Mouse (Mus musculus) heart, embryonic 12.5 days (tissue): Measurements from ENCODE around the gene Tmem175. TPM values are rescaled to one million over a fixed set of nuclear protein-coding genes. Genes with fewer than 3 reads are reported as not detected.

Experiments
- ATAC-seq: fragments of 200-750 bp; cut with Nextera tagmentation; 2 replicates; pipeline ENCODE4 v1.8.0; 2017; ENCODE audit warnings: moderate TSS enrichment, moderate library complexity; ENCODE audit not compliant: insufficient number of reproducible peaks, low FRiP score
- H3K27ac ChIP-seq: fragments of 300-500 bp; sonication (generic); 2 replicates; pipeline ENCODE4 v1.5.1; 2016; ENCODE audit warnings: mild to moderate bottlenecking, moderate library complexity; ENCODE audit not compliant: poor library complexity, severe bottlenecking
- H3K27me3 ChIP-seq: fragments of 300-500 bp; sonication (generic); replicated peaks from 2 replicates; pipeline ENCODE4 v1.6.1; 2016; ENCODE audit warnings: mild to moderate bottlenecking, moderate library complexity
- H3K36me3 ChIP-seq: fragments of 300-500 bp; sonication (generic); 2 replicates; pipeline ENCODE4 v1.6.1; 2016; ENCODE audit warnings: mild to moderate bottlenecking, moderate library complexity
- H3K4me1 ChIP-seq: fragments of 300-500 bp; sonication (generic); replicated peaks from 2 replicates; pipeline ENCODE4 v1.6.1; 2016; ENCODE audit warnings: mild to moderate bottlenecking
- H3K4me2 ChIP-seq: fragments of 300-500 bp; sonication (generic); 2 replicates; pipeline ENCODE4 v1.6.1; 2016; ENCODE audit warnings: mild to moderate bottlenecking, moderate library complexity
- H3K4me3 ChIP-seq: fragments of 300-500 bp; sonication (generic); 2 replicates; pipeline ENCODE4 v1.5.1; 2016; ENCODE audit warnings: mild to moderate bottlenecking
- H3K9ac ChIP-seq: fragments of 300-500 bp; sonication (generic); 2 replicates; pipeline ENCODE4 v1.6.1; 2016; ENCODE audit warnings: mild to moderate bottlenecking, moderate library complexity
- H3K9me3 ChIP-seq: fragments of 300-500 bp; sonication (generic); replicated peaks from 2 replicates; pipeline ENCODE4 v1.6.1; 2016; ENCODE audit warnings: mild to moderate bottlenecking, moderate library complexity
- WGBS: fragments of 180-500 bp; shearing (Covaris S2); methylation state at CpG from one replicate; pipeline ENCODE4 v1.1.7; 2016; 5-methylcytosine and 5-hydroxymethylcytosine counted together
- polyA plus RNA-seq: library from polyadenylated mRNA; unstranded; fragments of >200 nt; fragmentation: Nextera tagmentation; extraction: Ambion mirVana; gene quantifications from 2 replicates; pipeline ENCODE4 v1.2.1, GENCODE M21; 2016

Tmem175 gene
- polyA plus RNA-seq, 1 experiment from 2014 or later = 18.6 TPM

- peaks cover 68% of the 10 kb centered on the region for H3K36me3 ChIP-seq
- WGBS = 60% methylated on average over 2 of the region's 2 CpGs
- no peaks in the 10 kb centered on the region for H3K9me3 ChIP-seq
- H3K4me3 ChIP-seq = no peak overlapping the region
- H3K27me3 ChIP-seq = no peaks in the 10 kb centered on the region
- H3K4me2 ChIP-seq = no peak overlapping the region
- no peak for ATAC-seq
- H3K4me1 ChIP-seq = peaks cover 7% of the 10 kb centered on the region
- H3K9ac ChIP-seq = no peak overlapping the region
- no peak overlapping the region for H3K27ac ChIP-seq
These were observed 14.1 kb downstream of the Tmem175 start for GRCm38 (mm10) chr5:108643674-108644073.

DNA sequence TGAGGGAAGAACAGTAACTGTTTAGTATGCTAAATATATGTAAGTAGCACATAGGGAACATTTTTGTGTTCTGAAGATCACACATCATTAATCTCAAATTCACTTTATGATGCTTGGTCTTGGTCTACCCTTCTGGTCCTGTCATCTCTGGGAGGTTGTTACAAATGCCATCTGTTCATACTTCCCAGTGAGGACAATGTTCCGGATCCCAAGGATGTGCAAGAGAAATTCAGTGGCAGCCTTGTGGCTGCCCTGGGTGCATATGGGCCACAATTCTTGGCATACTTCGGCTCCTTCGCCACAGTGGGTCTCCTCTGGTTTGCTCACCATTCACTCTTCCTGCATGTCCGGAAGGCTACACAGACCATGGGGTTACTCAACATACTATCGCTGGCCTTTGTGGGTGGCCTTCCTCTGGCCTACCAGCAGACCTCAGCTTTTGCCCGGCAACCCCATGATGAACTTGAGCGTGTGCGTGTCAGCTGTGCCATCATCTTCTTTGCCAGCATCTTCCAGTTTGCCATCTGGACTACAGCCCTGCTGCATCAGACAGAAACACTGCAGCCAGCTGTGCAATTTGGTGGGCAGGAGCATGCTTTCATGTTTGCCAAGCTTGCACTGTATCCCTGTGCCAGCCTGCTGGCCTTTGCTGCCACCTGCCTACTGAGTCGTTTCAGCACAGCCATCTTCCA, 16.2 kb downstream of the Tmem175 start:
- H3K4me1 ChIP-seq = peaks cover 7% of the 10 kb centered on the region
- no peak overlapping the region for H3K9ac ChIP-seq
- peaks cover 77% of the 10 kb centered on the region for H3K36me3 ChIP-seq
- H3K27ac ChIP-seq = no peak overlapping the region
- H3K4me3 ChIP-seq = no peak overlapping the region
- no peak overlapping the region for H3K4me2 ChIP-seq
- no peaks in the 10 kb centered on the region for H3K9me3 ChIP-seq
- ATAC-seq = no peak
- WGBS = 87% methylated on average over 9 of the region's 9 CpGs
- no peaks in the 10 kb centered on the region for H3K27me3 ChIP-seq

- Histone ChIP-seq H3K27ac (no peak overlapping the region), H3K4me3 (no peak overlapping the region), H3K4me1 (peaks cover 7% of the 10 kb centered on the region), H3K27me3 (no peaks in the 10 kb centered on the region), H3K4me2 (no peak overlapping the region), H3K9ac (no peak overlapping the region), H3K36me3 (peaks cover 80% of the 10 kb centered on the region), H3K9me3 (no peaks in the 10 kb centered on the region)
- 86% methylated on average over 3 of the region's 3 CpGs for WGBS
- no peak for ATAC-seq
These were observed 16.7 kb downstream of the Tmem175 start for GRCm38 (mm10) chr5:108646343-108646660.

GRCm38 (mm10) chr5:108647311-108647710, 17.7 kb downstream of the Tmem175 start:
- Histone ChIP-seq H3K4me3 (no peak overlapping the region), H3K4me1 (peaks cover 7% of the 10 kb centered on the region), H3K27ac (no peak overlapping the region), H3K9ac (no peak overlapping the region), H3K4me2 (no peak overlapping the region), H3K9me3 (no peaks in the 10 kb centered on the region), H3K36me3 (peaks cover 83% of the 10 kb centered on the region), H3K27me3 (no peaks in the 10 kb centered on the region)
- no peak for ATAC-seq
- WGBS = 74% methylated on average over 2 of the region's 2 CpGs

DNA sequence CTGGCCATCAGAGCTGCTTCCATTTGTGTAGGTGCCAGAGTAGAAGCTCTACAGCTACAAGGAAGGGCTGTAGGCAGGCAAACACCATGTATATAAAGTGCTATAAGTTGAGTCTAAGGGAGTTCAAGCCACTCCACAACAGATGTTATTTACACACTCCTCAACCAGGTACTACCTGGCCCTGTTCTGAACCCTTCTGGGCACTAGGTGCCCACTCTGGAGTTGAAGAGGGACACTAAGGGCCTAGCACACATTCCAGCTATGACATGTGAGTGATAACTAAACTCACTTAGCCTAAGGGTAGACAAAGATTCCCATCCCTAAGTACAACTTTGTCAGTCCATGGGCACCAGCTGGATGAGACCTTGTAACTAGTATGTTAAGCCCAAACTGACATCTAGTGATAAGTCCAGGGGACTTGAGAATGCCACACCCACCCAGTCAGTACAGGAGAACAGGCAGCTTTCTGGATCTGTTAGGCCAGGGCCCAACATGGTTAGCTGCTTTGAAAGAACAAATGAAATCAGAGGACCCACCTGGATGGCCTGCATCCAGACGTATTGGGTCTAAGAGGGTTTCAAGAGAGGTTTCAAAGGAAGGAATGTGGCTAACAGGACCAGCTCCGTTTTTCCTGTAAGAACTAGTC, 18.4 kb downstream of the Tmem175 start:
- ATAC-seq = no peak
- Histone ChIP-seq H3K9ac (no peak overlapping the region), H3K4me1 (peaks cover 7% of the 10 kb centered on the region), H3K27me3 (no peaks in the 10 kb centered on the region), H3K9me3 (no peaks in the 10 kb centered on the region), H3K27ac (no peak overlapping the region), H3K36me3 (peaks cover 82% of the 10 kb centered on the region), H3K4me2 (no peak overlapping the region), H3K4me3 (no peak overlapping the region)
- WGBS = 88% methylated on average over 2 of the region's 2 CpGs

DNA sequence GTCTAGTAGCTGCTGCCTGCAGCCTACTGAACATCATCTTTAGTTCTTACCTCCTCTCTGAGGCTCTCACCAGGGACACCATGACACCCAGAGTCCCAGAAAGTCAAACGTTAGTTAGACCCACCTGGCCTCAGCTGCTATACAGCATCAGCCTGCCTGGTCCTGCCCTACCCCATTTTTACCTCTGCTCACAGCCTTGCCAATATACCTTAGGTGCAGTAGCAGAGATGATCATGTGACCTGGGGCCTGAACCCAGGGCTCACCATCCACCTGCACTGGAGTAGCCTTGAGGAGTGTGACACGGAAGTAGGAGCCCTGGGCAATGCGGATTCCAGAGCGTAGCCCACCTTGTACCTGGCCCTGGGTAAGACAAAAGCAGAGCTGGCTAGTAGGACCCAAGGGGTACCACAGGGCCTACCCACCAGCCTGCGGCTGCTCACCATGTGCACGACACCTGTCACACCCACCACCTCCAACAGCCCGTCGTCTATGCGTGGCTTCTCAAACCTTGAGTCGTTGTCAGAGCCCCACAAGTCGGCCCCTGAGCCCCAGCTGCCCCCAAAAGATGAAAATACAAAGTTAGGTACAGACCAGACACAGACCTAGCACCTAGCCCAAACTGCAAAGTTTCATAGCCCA, 19.5 kb downstream of the Tmem175 start:
- Histone ChIP-seq H3K4me1 (peaks cover under 1% of the 10 kb centered on the region; the same call in 1 of the 2 replicates), H3K4me3 (no peak overlapping the region), H3K9ac (no peak overlapping the region), H3K9me3 (no peaks in the 10 kb centered on the region), H3K27ac (no peak overlapping the region), H3K4me2 (no peak overlapping the region), H3K36me3 (peaks cover 87% of the 10 kb centered on the region), H3K27me3 (no peaks in the 10 kb centered on the region)
- ATAC-seq = no peak
- WGBS = 88% methylated on average over 11 of the region's 11 CpGs

GRCm38 (mm10) chr5:108650341-108650740, 20.8 kb downstream of the Tmem175 start:
- no peak for ATAC-seq
- no peaks in the 10 kb centered on the region for H3K27me3 ChIP-seq
- H3K9ac ChIP-seq = no peak overlapping the region
- 86% methylated on average over 7 of the region's 7 CpGs for WGBS
- no peak overlapping the region for H3K4me3 ChIP-seq
- H3K9me3 ChIP-seq = no peaks in the 10 kb centered on the region
- no peak overlapping the region for H3K27ac ChIP-seq
- H3K4me1 ChIP-seq = no peaks in the 10 kb centered on the region
- peaks cover 91% of the 10 kb centered on the region for H3K36me3 ChIP-seq
- H3K4me2 ChIP-seq = no peak overlapping the region

DNA sequence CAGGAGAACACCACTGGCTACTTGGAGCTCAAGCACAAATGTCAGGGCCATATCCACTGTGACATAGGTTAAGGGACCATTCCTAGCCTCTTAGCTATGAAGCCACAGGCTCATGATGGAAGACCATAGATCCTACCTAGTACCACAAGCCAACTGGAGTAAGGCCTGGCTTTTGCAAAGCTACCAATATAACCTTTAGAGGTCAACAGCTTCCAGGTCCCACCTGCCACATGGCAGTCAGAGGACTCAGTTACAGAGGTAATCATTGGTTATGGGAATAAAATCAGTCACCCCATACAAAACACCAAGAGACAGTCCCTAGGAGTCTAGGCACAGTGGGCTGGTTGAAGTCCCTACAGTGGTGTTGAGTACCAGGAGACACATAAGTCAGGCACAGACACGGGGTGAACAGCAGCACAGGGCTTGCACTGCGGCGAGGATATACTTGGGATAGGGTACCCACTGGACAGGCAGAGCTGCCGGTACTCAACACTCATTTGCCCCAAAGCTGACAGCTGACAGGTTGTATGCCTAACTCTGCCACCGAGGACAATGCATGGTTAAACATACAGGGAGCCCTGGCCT, 21.7 kb downstream of the Tmem175 start:
- no peak overlapping the region for H3K4me3 ChIP-seq
- ATAC-seq = no peak
- 76% methylated on average over 5 of the region's 5 CpGs for WGBS
- no peaks in the 10 kb centered on the region for H3K27me3 ChIP-seq
- no peaks in the 10 kb centered on the region for H3K9me3 ChIP-seq
- peaks cover 93% of the 10 kb centered on the region for H3K36me3 ChIP-seq
- no peak overlapping the region for H3K27ac ChIP-seq
- no peaks in the 10 kb centered on the region for H3K4me1 ChIP-seq
- H3K4me2 ChIP-seq = no peak overlapping the region
- H3K9ac ChIP-seq = no peak overlapping the region

DNA sequence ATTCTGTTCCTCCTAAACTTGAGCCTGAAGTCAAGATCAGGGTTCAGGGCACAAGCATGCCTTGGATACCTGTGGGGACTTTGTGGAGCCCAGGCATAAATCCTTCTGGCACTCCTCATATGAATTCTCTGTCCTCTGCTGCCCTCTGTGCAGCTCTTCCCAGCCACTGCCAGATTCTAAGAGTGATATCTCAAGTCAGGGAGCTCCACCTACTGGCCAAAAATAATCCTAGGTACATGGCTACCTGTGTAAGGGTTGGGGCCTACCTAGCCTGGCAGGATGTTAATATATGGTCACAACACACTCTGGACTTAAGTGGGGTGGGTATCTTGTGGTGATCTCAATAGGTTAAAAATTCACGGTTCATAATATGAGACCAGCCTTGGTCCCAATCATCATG, 22.3 kb downstream of the Tmem175 start:
- Histone ChIP-seq H3K27me3 (no peaks in the 10 kb centered on the region), H3K4me2 (no peak overlapping the region), H3K4me3 (no peak overlapping the region), H3K9me3 (no peaks in the 10 kb centered on the region), H3K36me3 (peaks cover 92% of the 10 kb centered on the region), H3K4me1 (no peaks in the 10 kb centered on the region), H3K9ac (no peak overlapping the region), H3K27ac (no peak overlapping the region)
- WGBS = 48% methylated on average over 1 of the region's 1 CpGs
- no peak for ATAC-seq

DNA sequence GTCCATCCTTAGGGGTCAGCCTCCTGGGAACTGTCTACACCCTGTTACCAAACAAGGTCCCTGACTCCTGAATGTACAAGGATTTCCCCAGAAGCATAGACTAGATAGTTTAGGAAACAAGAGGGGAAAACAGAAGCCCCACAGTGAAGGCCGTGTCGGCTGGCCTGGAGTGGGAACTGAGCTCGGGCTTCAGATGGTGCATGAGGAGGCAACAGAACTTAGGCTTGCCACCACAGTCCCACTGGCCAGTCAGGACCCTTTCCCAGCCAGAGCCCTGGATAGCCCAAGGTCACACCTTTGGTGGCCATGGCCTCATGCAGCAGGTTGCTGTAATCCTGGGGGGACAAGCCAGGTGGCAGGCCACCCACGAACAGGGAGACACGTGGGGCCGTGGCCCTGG, 23.8 kb downstream of the Tmem175 start:
- H3K4me1 ChIP-seq = no peaks in the 10 kb centered on the region
- ATAC-seq = no peak
- no peak overlapping the region for H3K4me2 ChIP-seq
- no peaks in the 10 kb centered on the region for H3K9me3 ChIP-seq
- no peak overlapping the region for H3K9ac ChIP-seq
- WGBS = 93% methylated on average over 6 of the region's 6 CpGs
- no peak overlapping the region for H3K4me3 ChIP-seq
- no peaks in the 10 kb centered on the region for H3K27me3 ChIP-seq
- peaks cover 89% of the 10 kb centered on the region for H3K36me3 ChIP-seq
- no peak overlapping the region for H3K27ac ChIP-seq

DNA sequence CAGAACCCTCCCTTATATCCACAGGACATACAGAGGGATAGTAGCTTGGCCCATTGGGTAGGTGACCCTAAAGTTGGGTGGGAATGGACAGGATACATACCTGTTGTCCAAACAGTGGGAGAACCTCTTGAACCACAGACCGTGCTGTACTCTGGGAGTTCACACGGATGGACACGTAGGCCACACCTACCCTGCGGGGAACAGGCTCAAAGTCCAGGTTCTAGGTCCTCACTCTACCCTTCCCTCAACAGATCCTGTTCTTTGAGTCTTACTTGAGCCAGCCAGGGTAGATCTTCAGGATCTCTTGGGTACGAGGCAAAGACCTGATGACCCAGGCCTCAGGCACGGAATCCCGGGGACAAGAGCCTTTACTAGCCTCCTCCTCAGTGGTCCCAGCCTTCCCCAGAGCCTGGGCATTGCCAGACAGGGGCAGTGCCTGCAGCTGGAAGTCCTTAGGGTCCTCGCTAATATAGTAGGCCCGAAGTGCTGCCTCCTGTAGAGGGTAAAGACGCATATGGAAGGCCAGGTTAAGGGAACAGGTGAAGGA, 24.9 kb downstream of the Tmem175 start:
- peaks cover 77% of the 10 kb centered on the region for H3K36me3 ChIP-seq
- no peak for ATAC-seq
- WGBS = 89% methylated on average over 10 of the region's 10 CpGs

More for the DNA sequence above, 24.9 kb downstream of the Tmem175 start:
- Histone ChIP-seq H3K27me3 (no peaks in the 10 kb centered on the region), H3K4me3 (no peak overlapping the region), H3K4me1 (peaks cover 5% of the 10 kb centered on the region), H3K4me2 (no peak overlapping the region), H3K9me3 (no peaks in the 10 kb centered on the region), H3K27ac (no peak overlapping the region), H3K9ac (no peak overlapping the region)
